Mouse (Mus musculus) left cerebral cortex, postnatal 14 days (tissue): ENCODE data around the gene Pheta2. TPM values are rescaled to one million over a fixed set of nuclear protein-coding genes. Genes with fewer than 3 reads are reported as not detected.

Experiments used
- DNase-seq, 2 experiments: peaks; one replicate each; pipeline ENCODE4 v3.0.0; 2021 to 2022; ENCODE audit warnings: low spot score in 2 of 2, mixed read lengths in 1 of 2
- intact Hi-C: fragments of 180-260 bp; cut with DNase I; formaldehyde crosslinking; loops from one replicate; pipeline ENCODE4 v1.15.1; 2025
- long read RNA-seq, 2 experiments: library from polyadenylated mRNA; stranded (forward); transcript quantifications; one replicate each; pipeline ENCODE4 v2.0.0; 2021
- total RNA-seq, 2 experiments: library from RNA; stranded (reverse); gene quantifications; 2 replicates each; pipeline ENCODE4 v1.2.3; 2021

Pheta2 gene
- total RNA-seq, result 1 to 10 TPM; 1.2 to 1.3 TPM
- long read RNA-seq, experiment 1, result 0 reads
- long read RNA-seq, experiment 2, partial matches to known transcripts, result 0 of 3 reads
- long read RNA-seq, experiment 2, other reads (novel, unspliced or antisense), result 0 of 3 reads

- DNase-seq, result peak; percentile 93 to 96
- intact Hi-C loops, result no loop called here
These were observed at the start of gene Pheta2, which contains the start of the genes Naga and Smdt1 for GRCm38 (mm10) chr15:82338593-82339112. Gene Pheta2, plus strand, starts transcription at chr15:82338942. Gene Naga, minus strand, starts transcription at chr15:82338925. Gene Smdt1, plus strand, starts transcription at chr15:82338959.

- no peak for DNase-seq
- intact Hi-C loops, result no loop called here
These were observed 48.5 kb upstream of the Pheta2 start for GRCm38 (mm10) chr15:82290252-82290651.

- no peak for DNase-seq
- intact Hi-C loops, result no loop called here
These were observed 45.9 kb upstream of the Pheta2 start for GRCm38 (mm10) chr15:82292851-82293250.

- intact Hi-C loops, result no loop called here
- peak in 1 of 2 experiments; percentile 68 for DNase-seq
These were observed 45.5 kb upstream of the Pheta2 start for GRCm38 (mm10) chr15:82293271-82293711.

- DNase-seq, result peak in 1 of 2 experiments; percentile 61
- intact Hi-C loops, result no loop called here
These were observed 44.7 kb upstream of the Pheta2 start for GRCm38 (mm10) chr15:82294059-82294458.

- no peak for DNase-seq
- intact Hi-C loops, result no loop called here
These were observed 39.8 kb upstream of the Pheta2 start, which contains the start of gene Wbp2nl for GRCm38 (mm10) chr15:82298764-82299561. Gene Wbp2nl, plus strand, starts transcription at chr15:82298954.

GRCm38 (mm10) chr15:82307107-82307506, 31.6 kb upstream of the Pheta2 start:
- no peak for DNase-seq
- intact Hi-C loops, result no loop called here

- no peak for DNase-seq
- intact Hi-C loops, result no loop called here
These were observed 30.3 kb upstream of the Pheta2 start for GRCm38 (mm10) chr15:82308416-82308815.

GRCm38 (mm10) chr15:82317839-82318238, 20.9 kb upstream of the Pheta2 start:
- no peak for DNase-seq
- intact Hi-C loops, result no loop called here

- intact Hi-C loops, result no loop called here
- no peak for DNase-seq
These were observed 19.1 kb upstream of the Pheta2 start for GRCm38 (mm10) chr15:82319613-82320012.

GRCm38 (mm10) chr15:82322195-82322594, 16.5 kb upstream of the Pheta2 start:
- intact Hi-C loops, result no loop called here
- no peak for DNase-seq

GRCm38 (mm10) chr15:82325382-82325781, 13.4 kb upstream of the Pheta2 start:
- DNase-seq, result no peak
- intact Hi-C loops, result no loop called here

GRCm38 (mm10) chr15:82335194-82335593, 3.5 kb upstream of the Pheta2 start:
- intact Hi-C loops, result no loop called here
- no peak for DNase-seq

GRCm38 (mm10) chr15:82336629-82337028, 2.1 kb upstream of the Pheta2 start:
- no peak for DNase-seq
- intact Hi-C loops, result no loop called here

GRCm38 (mm10) chr15:82337875-82338274, 867 bp upstream of the Pheta2 start:
- no peak for DNase-seq
- intact Hi-C loops, result no loop called here

- DNase-seq, result no peak
- intact Hi-C loops, result no loop called here
These were observed 408 bp downstream of the Pheta2 start for GRCm38 (mm10) chr15:82339150-82339549.

GRCm38 (mm10) chr15:82339634-82340254, 1.0 kb downstream of the Pheta2 start:
- intact Hi-C loops, result no loop called here
- no peak for DNase-seq

- intact Hi-C loops, result no loop called here
- DNase-seq, result no peak
These were observed 1.8 kb downstream of the Pheta2 start for GRCm38 (mm10) chr15:82340414-82341035.

GRCm38 (mm10) chr15:82341036-82341501, 2.3 kb downstream of the Pheta2 start:
- no peak for DNase-seq
- intact Hi-C loops, result no loop called here
